Mouse (Mus musculus): ENCODE data around the gene Gm14401. TPM values are rescaled to one million over a fixed set of nuclear protein-coding genes. Genes with fewer than 3 reads are reported as not detected.
"Not testable (repeated sequence)": the region's sequence is repeated elsewhere in the genome, so short reads cannot be mapped to it uniquely, and the experiment has no call there.

The Gm14401 gene
- polyA plus RNA-seq (2014; fragmentation: Nextera tagmentation; extraction: Ambion mirVana): not detected in 2 replicates

DNA sequence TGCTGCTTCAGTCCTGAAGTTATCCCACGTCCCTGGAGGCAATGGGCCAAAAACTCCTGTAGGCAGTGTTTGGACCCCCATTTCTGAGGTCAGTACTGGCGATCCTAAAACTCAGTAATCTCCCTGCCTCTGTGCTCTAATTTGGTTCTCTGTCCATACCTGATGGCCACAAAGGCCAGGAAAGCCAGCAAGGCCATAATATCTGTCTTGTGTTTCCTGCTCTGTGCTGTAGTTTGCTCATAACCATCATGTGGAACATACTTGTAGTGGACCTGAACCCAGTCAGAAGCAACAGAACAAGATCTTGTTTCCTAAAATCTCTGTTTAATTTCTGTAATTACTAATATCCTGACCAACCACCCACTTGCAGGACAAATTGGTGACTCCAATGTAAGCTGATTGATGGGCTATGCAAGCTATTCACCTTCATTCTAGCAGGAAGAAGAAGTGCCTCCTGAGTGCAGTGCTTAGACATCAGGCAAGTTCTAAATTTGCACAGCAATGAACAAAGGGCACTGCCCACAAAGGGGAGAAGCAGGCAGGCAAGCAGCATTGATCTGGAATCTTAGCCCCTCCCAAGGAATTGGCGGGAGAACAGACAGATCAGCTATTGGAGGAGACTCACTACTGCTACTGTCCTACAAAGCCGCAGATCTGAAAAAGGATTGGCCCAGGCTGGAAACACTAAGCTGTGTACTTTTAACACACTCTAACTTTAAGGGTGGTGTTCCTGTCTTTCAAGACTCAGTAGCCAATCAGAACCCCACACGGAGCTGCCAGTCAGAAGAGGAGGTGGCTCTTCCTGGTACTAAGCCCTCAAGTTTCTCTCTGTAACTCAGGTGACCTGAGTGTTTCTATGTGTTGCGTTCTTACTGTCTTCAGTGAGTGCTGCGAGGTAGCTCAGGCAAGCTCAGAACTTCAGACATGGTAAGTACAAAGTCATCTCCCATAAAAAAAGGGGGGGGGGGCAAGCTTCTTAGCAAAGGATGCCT lies at the start of gene Gm14401:
TSS of gene Gm14401 (plus strand) at position 889 of the 992 bp plus-strand sequence.
- DNase-seq (ENCODE audit: low spot score, missing footprints): peak; percentile 69
- not testable (repeated sequence) for H3K9ac ChIP-seq (ENCODE audit: low read length); H3K9me3 ChIP-seq (ENCODE audit: control insufficient read depth, low read length); H3K27me3 ChIP-seq (ENCODE audit: control insufficient read depth, insufficient read depth, low read length); H3K4me3 ChIP-seq (ENCODE audit: low read depth, low read length); ATAC-seq (ENCODE audit: low FRiP score); H3K27ac ChIP-seq (ENCODE audit: low read depth, low read length); H3K4me2 ChIP-seq; H3K4me1 ChIP-seq (ENCODE audit: control insufficient read depth, insufficient read depth, low read length); H3K36me3 ChIP-seq (ENCODE audit: control insufficient read depth, insufficient read depth, low read length)
- WGBS: 64% methylated on average over 7 of the region's 7 CpGs

GRCm38 (mm10) chr2:177072807-177073206 lies 1.3 kb upstream of the Gm14401 start:
- H3K9ac ChIP-seq (ENCODE audit: low read length); H3K9me3 ChIP-seq (ENCODE audit: control insufficient read depth, low read length); H3K4me1 ChIP-seq (ENCODE audit: control insufficient read depth, insufficient read depth, low read length); H3K27ac ChIP-seq (ENCODE audit: low read depth, low read length); H3K27me3 ChIP-seq (ENCODE audit: control insufficient read depth, insufficient read depth, low read length); H3K4me3 ChIP-seq (ENCODE audit: low read depth, low read length); H3K36me3 ChIP-seq (ENCODE audit: control insufficient read depth, insufficient read depth, low read length); H3K4me2 ChIP-seq; DNase-seq (ENCODE audit: low spot score, missing footprints); ATAC-seq (ENCODE audit: low FRiP score): not testable (repeated sequence)
- WGBS: 86% methylated on average over 1 of the region's 1 CpGs

- peak; percentile 75 for DNase-seq (ENCODE audit: low spot score, missing footprints)
- H3K4me1 ChIP-seq (ENCODE audit: control insufficient read depth, insufficient read depth, low read length); H3K9ac ChIP-seq (ENCODE audit: low read length); H3K27ac ChIP-seq (ENCODE audit: low read depth, low read length); H3K4me3 ChIP-seq (ENCODE audit: low read depth, low read length); H3K9me3 ChIP-seq (ENCODE audit: control insufficient read depth, low read length); H3K27me3 ChIP-seq (ENCODE audit: control insufficient read depth, insufficient read depth, low read length); ATAC-seq (ENCODE audit: low FRiP score); H3K36me3 ChIP-seq (ENCODE audit: control insufficient read depth, insufficient read depth, low read length); H3K4me2 ChIP-seq: not testable (repeated sequence)
Observed at GRCm38 (mm10) chr2:177075015-177075414, 895 bp downstream of the Gm14401 start.

DNA sequence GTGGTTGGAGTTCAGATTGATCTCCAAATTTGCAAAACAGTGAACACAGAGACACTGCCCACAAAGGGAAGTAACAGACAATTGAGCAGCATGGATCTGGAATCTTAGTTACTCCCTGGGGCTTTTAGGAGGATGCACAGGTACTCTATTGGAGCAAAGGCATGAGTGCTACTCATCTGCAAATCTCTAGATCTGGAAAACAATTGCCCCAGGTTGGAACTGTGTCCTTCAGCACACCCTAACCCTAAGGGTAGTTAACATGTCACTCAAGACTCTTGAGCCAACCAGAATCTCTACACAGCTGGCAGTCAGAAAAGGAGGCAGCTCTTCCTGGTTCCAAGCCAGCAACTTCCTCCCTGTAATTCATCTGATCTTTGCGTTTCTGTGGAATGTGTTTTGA lies 5.7 kb downstream of the Gm14401 start:
- not testable (repeated sequence) for H3K4me1 ChIP-seq (ENCODE audit: control insufficient read depth, insufficient read depth, low read length); H3K27me3 ChIP-seq (ENCODE audit: control insufficient read depth, insufficient read depth, low read length); H3K27ac ChIP-seq (ENCODE audit: low read depth, low read length); H3K4me3 ChIP-seq (ENCODE audit: low read depth, low read length); H3K9ac ChIP-seq (ENCODE audit: low read length); H3K9me3 ChIP-seq (ENCODE audit: control insufficient read depth, low read length); H3K36me3 ChIP-seq (ENCODE audit: control insufficient read depth, insufficient read depth, low read length); ATAC-seq (ENCODE audit: low FRiP score); DNase-seq (ENCODE audit: low spot score, missing footprints); H3K4me2 ChIP-seq
- 95% methylated on average over 1 of the region's 1 CpGs for WGBS

GRCm38 (mm10) chr2:177109086-177109485 lies 35.0 kb downstream of the Gm14401 start:
- not testable (repeated sequence) for H3K27me3 ChIP-seq (ENCODE audit: control insufficient read depth, insufficient read depth, low read length); DNase-seq (ENCODE audit: low spot score, missing footprints); ATAC-seq (ENCODE audit: low FRiP score); H3K4me1 ChIP-seq (ENCODE audit: control insufficient read depth, insufficient read depth, low read length); H3K36me3 ChIP-seq (ENCODE audit: control insufficient read depth, insufficient read depth, low read length); H3K9me3 ChIP-seq (ENCODE audit: control insufficient read depth, low read length); H3K4me2 ChIP-seq; H3K4me3 ChIP-seq (ENCODE audit: low read depth, low read length); H3K27ac ChIP-seq (ENCODE audit: low read depth, low read length); H3K9ac ChIP-seq (ENCODE audit: low read length)
- 86% methylated on average over 5 of the region's 5 CpGs for WGBS

DNA sequence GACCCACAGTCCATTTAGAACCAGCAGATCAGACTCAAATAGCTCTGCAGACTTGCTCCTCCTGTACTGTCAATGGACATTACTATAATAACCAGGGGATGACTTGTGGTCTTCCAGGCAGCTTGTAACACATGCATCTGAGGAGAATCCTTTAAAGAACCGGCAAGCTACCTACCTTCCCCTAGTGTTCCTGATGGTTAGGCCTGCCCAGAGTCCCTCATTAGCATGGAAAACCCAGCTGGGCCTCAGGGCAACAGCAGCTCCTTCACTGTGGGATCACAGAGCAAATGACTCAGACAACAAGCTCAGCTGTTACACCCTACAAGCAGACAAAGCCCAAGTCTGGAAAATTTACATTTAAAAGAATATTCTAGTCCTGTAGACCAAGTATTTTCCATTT lies 55.0 kb downstream of the Gm14401 start:
- H3K4me1 ChIP-seq (ENCODE audit: control insufficient read depth, insufficient read depth, low read length): not testable (repeated sequence)

More for the DNA sequence above, 55.0 kb downstream of the Gm14401 start:
- 48% methylated on average over 1 of the region's 1 CpGs for WGBS
- H3K9me3 ChIP-seq (ENCODE audit: control insufficient read depth, low read length); H3K27me3 ChIP-seq (ENCODE audit: control insufficient read depth, insufficient read depth, low read length); H3K9ac ChIP-seq (ENCODE audit: low read length); DNase-seq (ENCODE audit: low spot score, missing footprints); H3K4me3 ChIP-seq (ENCODE audit: low read depth, low read length); ATAC-seq (ENCODE audit: low FRiP score); H3K27ac ChIP-seq (ENCODE audit: low read depth, low read length); H3K36me3 ChIP-seq (ENCODE audit: control insufficient read depth, insufficient read depth, low read length); H3K4me2 ChIP-seq: not testable (repeated sequence)

Other genes with a start within 250 kb of the Gm14401 start
- not detected in 2 replicates for gene Gm14408, start 243.2 kb upstream of the Gm14401 start, polyA plus RNA-seq (2014; fragmentation: Nextera tagmentation; extraction: Ambion mirVana)
- gene Gm14296, start 146.5 kb upstream of the Gm14401 start, polyA plus RNA-seq (2014; fragmentation: Nextera tagmentation; extraction: Ambion mirVana): 7.0 and 7.1 TPM in 2 replicates
- 9.4 and 9.8 TPM in 2 replicates for gene Gm14419, start 73.4 kb upstream of the Gm14401 start, polyA plus RNA-seq (2014; fragmentation: Nextera tagmentation; extraction: Ambion mirVana)
- gene Gm14410, start 132.1 kb downstream of the Gm14401 start, polyA plus RNA-seq (2014; fragmentation: Nextera tagmentation; extraction: Ambion mirVana): 33.1 TPM in 2 replicates
- gene Gm14409, start 192.7 kb downstream of the Gm14401 start, polyA plus RNA-seq (2014; fragmentation: Nextera tagmentation; extraction: Ambion mirVana): not detected in 2 replicates
- 0.19 TPM in 1 of 2 replicates, not detected in the other for gene Gm14412, start 250.0 kb downstream of the Gm14401 start, polyA plus RNA-seq (2014; fragmentation: Nextera tagmentation; extraction: Ambion mirVana)

Measured in midbrain, embryonic 11.5 days (tissue).